Mouse (Mus musculus) lung, adult 2 months (tissue): Measurements from ENCODE around the gene Leng9. TPM values are rescaled to one million over a fixed set of nuclear protein-coding genes. Genes with fewer than 3 reads are reported as not detected.

Source experiments
- DNase-seq: peaks from one replicate; pipeline ENCODE4 v3.0.0; 2022
- H3K4me1 ChIP-seq: fragments of 200-500 bp; 2 replicates; pipeline ENCODE4 v1.6.1; 2011; ENCODE audit warnings: low read length; ENCODE audit not compliant: control insufficient read depth, insufficient read depth
- H3K4me3 ChIP-seq: fragments of 200-500 bp; replicated peaks from 2 replicates; pipeline ENCODE3; 2011; ENCODE audit warnings: low read depth, mild to moderate bottlenecking, control low read depth, low read length; ENCODE audit errors: extremely low read depth
- CTCF ChIP-seq: fragments of 200-500 bp; IDR thresholded peaks from 2 replicates; pipeline ENCODE4 v1.5.1; 2011; ENCODE audit warnings: mild to moderate bottlenecking, low read length, control low read depth; ENCODE audit not compliant: insufficient read depth
- POLR2A ChIP-seq: fragments of 200-500 bp; IDR thresholded peaks from 2 replicates; pipeline ENCODE4 v1.6.1; 2011; ENCODE audit warnings: low read depth, mild to moderate bottlenecking, control low read depth, low read length, borderline replicate concordance; ENCODE audit errors: extremely low read depth
- WGBS: fragments of 180-500 bp; shearing (Covaris S2); methylation state at CpG from one replicate; pipeline ENCODE4 v1.1.7; 2018; 5-methylcytosine and 5-hydroxymethylcytosine counted together
- polyA plus RNA-seq: library from polyadenylated mRNA; depleted of rRNA; stranded (reverse); fragments of >200 nt; gene quantifications from 2 replicates; pipeline ENCODE4 v1.2.3, GENCODE M21; 2012

The Leng9 gene
- polyA plus RNA-seq, 1 experiment = 8.6 TPM

- no peak overlapping the region for H3K4me3 ChIP-seq
- DNase-seq = peak; percentile 42
- 48% methylated on average over 6 of the region's 6 CpGs for WGBS
These were observed 4.5 kb downstream of the Leng9 start for GRCm38 (mm10) chr7:4145552-4146190.

GRCm38 (mm10) chr7:4144766-4145551, 5.2 kb downstream of the Leng9 start:
- H3K4me1 ChIP-seq = peaks cover 6% of the 10 kb centered on the region
- WGBS = 95% methylated on average over 20 of the region's 20 CpGs
- no peak for TF ChIP-seq CTCF
- TF ChIP-seq POLR2A = no peak
- no peak overlapping the region for H3K4me3 ChIP-seq
- no peak for DNase-seq

More at GRCm38 (mm10) chr7:4145552-4146190, 4.5 kb downstream of the Leng9 start:
- TF ChIP-seq CTCF (peak; percentile 82), POLR2A (no peak)
- peaks cover 6% of the 10 kb centered on the region for H3K4me1 ChIP-seq

GRCm38 (mm10) chr7:4144046-4144445, 6.1 kb downstream of the Leng9 start:
- no peak for TF ChIP-seq POLR2A
- TF ChIP-seq CTCF = no peak
- peak; percentile 2 for DNase-seq
- Histone ChIP-seq H3K4me3 (no peak overlapping the region), H3K4me1 (peaks cover 6% of the 10 kb centered on the region)
- WGBS = 93% methylated on average over 13 of the region's 13 CpGs

- no peak for TF ChIP-seq CTCF
- no peak for TF ChIP-seq POLR2A
- Histone ChIP-seq H3K4me3 (no peak overlapping the region), H3K4me1 (peaks cover 7% of the 10 kb centered on the region)
- DNase-seq = peak; percentile 2
- 91% methylated on average over 19 of the region's 19 CpGs for WGBS
These were observed 6.7 kb downstream of the Leng9 start for GRCm38 (mm10) chr7:4143506-4143905.

- Histone ChIP-seq H3K4me1 (peaks cover 8% of the 10 kb centered on the region; the same call in 1 of the 2 replicates), H3K4me3 (no peak overlapping the region)
- TF ChIP-seq POLR2A = no peak
- no peak for TF ChIP-seq CTCF
- no peak for DNase-seq
- whole genome bisulfite sequencing = 93% methylated on average over 10 of the region's 10 CpGs
These were observed 7.3 kb downstream of the Leng9 start for GRCm38 (mm10) chr7:4142796-4143445.

- Histone ChIP-seq H3K4me3 (no peak overlapping the region), H3K4me1 (peaks cover 9% of the 10 kb centered on the region; the same call in 1 of the 2 replicates)
- TF ChIP-seq CTCF (no peak), POLR2A (no peak)
- DNase-seq = no peak
- 87% methylated on average over 6 of the region's 6 CpGs for WGBS
These were observed 8.4 kb downstream of the Leng9 start for GRCm38 (mm10) chr7:4141648-4142325.

GRCm38 (mm10) chr7:4139391-4139790, 10.8 kb downstream of the Leng9 start:
- 90% methylated on average over 5 of the region's 5 CpGs for WGBS
- no peak overlapping the region for H3K4me3 ChIP-seq
- DNase-seq = no peak
- TF ChIP-seq POLR2A = no peak
- TF ChIP-seq CTCF = no peak
- peaks cover 9% of the 10 kb centered on the region; the same call in 1 of the 2 replicates for H3K4me1 ChIP-seq

- TF ChIP-seq POLR2A (no peak), CTCF (no peak)
- DNase-seq = no peak
- Histone ChIP-seq H3K4me1 (peaks cover 9% of the 10 kb centered on the region; the same call in 1 of the 2 replicates), H3K4me3 (no peak overlapping the region)
- WGBS = 84% methylated on average over 7 of the region's 7 CpGs
These were observed 11.5 kb downstream of the Leng9 start for GRCm38 (mm10) chr7:4138671-4139070.

- TF ChIP-seq POLR2A (no peak), CTCF (no peak)
- no peak for DNase-seq
- Histone ChIP-seq H3K4me3 (no peak overlapping the region), H3K4me1 (peaks cover 9% of the 10 kb centered on the region; the same call in 1 of the 2 replicates)
- 61% methylated on average over 2 of the region's 2 CpGs for WGBS
These were observed 12.0 kb downstream of the Leng9 start for GRCm38 (mm10) chr7:4138181-4138580.
